Mouse (Mus musculus): ENCODE data around the gene Ier3.

Ier3 gene

DNA sequence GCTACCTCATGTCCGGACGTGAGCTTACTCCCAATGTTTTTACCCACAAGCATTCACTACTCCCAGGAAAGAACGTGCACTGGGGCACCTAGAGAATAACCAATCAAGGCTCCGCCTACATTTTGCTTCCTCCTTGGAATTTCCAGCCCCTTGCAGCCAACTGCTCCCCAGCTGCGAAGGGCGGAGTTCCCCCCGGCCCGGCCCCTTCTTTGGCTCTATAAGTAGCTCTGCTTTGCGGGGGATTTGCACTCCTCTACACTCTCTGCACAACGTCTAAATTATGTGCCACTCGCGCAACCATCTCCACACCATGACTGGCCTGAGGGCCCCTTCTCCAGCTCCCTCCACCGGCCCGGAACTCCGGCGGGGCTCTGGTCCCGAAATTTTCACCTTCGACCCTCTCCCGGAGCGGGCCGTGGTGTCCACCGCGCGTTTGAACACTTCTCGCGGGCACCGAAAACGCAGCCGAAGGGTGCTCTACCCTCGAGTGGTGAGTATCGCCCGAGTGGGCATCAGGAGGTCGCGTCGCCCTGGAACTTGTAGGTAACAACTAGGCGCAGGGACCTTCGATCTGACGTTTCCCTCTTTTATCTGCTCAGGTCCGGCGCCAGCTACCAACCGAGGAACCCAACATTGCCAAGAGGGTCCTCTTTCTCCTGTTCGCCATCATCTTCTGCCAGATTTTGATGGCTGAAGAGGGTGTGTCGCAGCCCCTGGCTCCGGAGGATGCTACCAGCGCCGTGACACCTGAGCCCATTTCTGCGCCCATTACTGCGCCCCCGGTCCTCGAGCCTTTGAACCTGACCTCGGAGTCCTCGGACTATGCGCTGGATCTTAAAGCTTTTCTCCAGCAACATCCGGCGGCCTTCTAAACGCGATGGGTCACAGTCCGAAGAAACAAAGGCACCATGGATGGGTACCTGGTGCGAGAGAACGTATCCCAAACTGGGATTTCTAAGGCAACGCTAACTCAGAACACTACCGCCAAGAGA lies at the start of gene Ier3:
TSS of gene Ier3 (plus strand) at position 246 of the 992 bp plus-strand sequence.
- DNase-seq (ENCODE audit: low read depth, low spot score), result no peak

GRCm38 (mm10) chr17:35776811-35777609 lies 44.5 kb upstream of the Ier3 start:
- DNase-seq (ENCODE audit: low read depth, low spot score), result no peak

- no peak for DNase-seq (ENCODE audit: low read depth, low spot score)
Observed at GRCm38 (mm10) chr17:35778965-35779364, 42.5 kb upstream of the Ier3 start.

- DNase-seq (ENCODE audit: low read depth, low spot score), result no peak
Observed at GRCm38 (mm10) chr17:35779466-35780205, 41.8 kb upstream of the Ier3 start.

DNA sequence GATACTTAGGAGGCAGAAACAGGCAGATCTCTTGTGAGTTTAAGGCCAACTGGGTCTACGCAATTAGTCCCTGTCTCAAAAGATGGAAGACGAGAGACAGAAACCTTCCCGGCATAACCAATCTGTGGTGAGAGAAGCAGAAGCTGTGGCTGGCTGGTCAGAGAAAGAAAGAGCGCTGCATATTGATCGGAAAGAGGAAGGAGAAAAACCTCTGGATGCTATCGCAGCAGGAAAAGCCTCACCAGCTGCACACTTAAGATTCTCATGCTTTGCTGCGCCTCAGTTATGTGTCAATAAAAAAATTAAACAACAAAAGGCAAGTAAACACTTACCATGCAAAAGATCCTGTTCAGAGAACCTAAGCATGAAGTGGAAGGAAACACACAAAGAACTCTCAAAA lies 41.1 kb upstream of the Ier3 start:
- DNase-seq (ENCODE audit: low read depth, low spot score), result no peak

DNA sequence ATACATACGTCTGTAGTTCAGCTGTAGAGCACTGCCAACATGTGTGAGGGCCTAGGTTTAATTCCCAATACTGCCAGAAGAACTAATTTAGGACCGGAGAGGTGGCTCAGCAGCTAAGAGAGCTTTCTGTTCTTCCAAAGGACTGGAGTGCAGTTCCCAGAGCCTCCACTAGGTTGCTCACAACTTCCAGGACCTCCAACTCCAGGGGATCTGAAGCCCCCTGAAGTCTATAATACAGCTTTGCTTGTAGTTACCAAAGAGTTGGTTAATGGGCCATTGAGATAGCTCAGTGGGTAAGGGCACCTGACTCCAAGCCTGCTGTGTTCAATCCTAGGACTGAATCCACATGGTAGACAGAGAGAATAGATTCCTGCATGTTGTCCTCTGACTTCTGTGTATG lies 39.1 kb upstream of the Ier3 start:
- no peak for DNase-seq (ENCODE audit: low read depth, low spot score)

DNA sequence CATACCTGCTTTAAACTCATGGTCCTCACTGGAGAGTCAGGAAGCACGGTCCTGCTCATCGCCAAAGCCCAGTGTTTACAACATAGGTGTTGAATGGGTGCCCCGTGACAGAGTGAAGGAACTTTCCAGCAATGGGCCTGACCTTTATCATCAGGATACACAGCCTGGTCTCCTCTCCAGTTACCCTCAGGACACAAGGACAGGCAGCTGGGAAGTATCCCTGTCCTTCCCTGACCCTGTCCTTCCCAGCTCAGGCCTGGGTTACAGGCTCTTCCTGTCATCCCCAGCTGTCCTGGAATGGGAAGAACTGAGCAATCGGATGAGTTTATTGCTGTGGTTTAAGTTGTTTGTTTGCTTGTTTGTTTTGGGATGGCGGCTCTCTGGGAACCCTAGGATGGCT lies 38.6 kb upstream of the Ier3 start:
- DNase-seq (ENCODE audit: low read depth, low spot score), result no peak

GRCm38 (mm10) chr17:35783944-35784343 lies 37.5 kb upstream of the Ier3 start:
- DNase-seq (ENCODE audit: low read depth, low spot score), result no peak

DNA sequence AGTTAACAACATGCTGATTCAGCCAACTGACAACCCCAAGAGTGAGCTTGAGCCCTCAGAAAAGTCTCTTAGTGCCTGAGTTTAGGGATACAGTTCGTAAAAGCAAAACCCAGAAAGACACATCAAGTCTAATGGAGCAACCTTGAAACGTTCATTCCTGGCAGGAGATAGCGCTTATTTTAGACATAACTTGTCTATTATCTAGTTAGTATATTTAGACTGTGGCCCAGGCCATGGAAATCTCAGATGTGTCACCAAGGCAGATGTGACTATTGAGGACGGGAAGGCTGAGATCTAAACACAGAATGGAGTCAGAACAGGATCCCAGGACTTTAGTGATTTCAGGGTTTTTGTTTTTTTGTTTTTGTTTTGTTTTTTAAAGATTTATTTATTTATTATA lies 36.3 kb upstream of the Ier3 start:
- DNase-seq (ENCODE audit: low read depth, low spot score), result no peak

GRCm38 (mm10) chr17:35787493-35787892 lies 34.0 kb upstream of the Ier3 start:
- no peak for DNase-seq (ENCODE audit: low read depth, low spot score)

DNA sequence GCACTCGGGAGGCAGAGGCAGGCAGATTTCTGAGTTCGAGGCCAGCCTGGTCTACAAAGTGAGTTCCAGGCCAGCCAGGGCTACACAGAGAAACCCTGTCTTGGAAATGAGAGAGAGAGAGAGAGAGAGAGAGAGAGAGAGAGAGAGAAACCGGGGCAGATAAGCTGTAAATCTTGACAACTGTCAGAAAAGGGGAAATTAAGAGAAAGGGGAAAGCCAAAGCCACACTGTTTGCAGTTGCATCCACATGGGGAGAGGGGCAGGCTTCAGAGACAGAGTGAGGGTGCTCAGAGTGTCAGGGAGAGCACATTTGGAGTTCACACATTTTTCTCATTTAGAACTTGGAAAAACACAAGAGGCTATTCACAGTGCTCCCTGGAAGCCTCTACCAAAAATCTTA lies 33.5 kb upstream of the Ier3 start:
- DNase-seq (ENCODE audit: low read depth, low spot score), result no peak

DNA sequence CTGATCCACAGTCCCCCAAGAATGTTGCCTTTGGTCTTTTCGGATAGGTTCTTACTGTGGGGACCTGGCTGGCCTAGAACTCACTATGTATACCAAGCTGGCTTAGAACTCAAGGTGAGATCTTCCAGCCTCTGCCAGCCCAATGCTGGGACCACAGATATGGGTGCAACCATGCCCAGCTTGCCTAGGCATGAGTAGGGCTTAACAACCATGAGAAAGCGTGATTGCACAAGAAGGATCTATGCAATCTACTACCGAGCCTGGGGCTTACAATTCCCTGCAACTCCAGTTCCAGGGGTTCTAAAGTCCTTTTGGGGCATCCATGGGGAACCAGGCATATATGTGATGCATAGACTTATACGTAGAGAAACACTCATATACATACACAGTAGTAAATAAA lies 30.6 kb upstream of the Ier3 start:
- DNase-seq (ENCODE audit: low read depth, low spot score), result no peak

GRCm38 (mm10) chr17:35792837-35793236 lies 28.6 kb upstream of the Ier3 start:
- DNase-seq (ENCODE audit: low read depth, low spot score), result no peak

GRCm38 (mm10) chr17:35795099-35795498 lies 26.4 kb upstream of the Ier3 start:
- no peak for DNase-seq (ENCODE audit: low read depth, low spot score)

DNA sequence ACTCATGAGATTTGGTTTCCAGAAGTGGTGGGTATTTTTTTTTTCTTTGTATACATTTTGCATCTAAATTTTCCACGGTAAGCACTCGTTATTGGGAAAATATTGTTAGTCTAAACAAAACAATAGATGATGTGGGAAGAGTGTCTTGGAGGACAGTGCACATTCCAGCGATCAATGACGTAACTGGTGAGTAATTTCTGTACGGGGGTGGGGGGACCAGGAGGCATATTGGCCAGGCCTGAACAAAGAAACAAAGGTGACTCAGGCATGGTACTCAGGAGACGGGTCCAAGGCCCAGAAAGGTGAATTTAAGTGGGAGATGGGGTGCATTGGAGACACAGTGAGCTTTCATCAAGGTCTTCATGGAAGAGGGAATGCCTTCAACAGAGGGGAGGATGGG lies 25.8 kb upstream of the Ier3 start:
- no peak for DNase-seq (ENCODE audit: low read depth, low spot score)

- no peak for DNase-seq (ENCODE audit: low read depth, low spot score)
Observed at GRCm38 (mm10) chr17:35796835-35797234, 24.6 kb upstream of the Ier3 start.

DNA sequence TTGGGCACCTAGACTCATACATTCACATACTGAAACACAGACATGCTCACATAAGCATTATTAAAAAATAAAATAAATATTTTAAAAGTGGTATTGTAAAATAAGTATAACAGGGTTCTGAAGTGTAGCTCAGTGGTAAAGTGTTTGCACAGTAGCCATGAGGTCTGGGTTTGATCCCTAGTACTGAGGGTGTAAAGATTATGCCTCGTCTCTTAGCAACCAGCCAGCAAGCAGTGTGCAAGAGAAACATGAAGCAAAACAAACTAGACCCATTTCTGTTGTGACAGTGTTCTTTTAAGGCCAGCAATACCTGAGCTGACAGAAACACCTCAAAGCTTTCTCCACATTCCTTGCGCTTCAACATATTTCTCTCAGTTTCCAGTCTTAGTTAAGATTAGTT lies 20.6 kb upstream of the Ier3 start:
- no peak for DNase-seq (ENCODE audit: low read depth, low spot score)

- DNase-seq (ENCODE audit: low read depth, low spot score), result no peak
Observed at GRCm38 (mm10) chr17:35803020-35803419, 18.5 kb upstream of the Ier3 start.

DNA sequence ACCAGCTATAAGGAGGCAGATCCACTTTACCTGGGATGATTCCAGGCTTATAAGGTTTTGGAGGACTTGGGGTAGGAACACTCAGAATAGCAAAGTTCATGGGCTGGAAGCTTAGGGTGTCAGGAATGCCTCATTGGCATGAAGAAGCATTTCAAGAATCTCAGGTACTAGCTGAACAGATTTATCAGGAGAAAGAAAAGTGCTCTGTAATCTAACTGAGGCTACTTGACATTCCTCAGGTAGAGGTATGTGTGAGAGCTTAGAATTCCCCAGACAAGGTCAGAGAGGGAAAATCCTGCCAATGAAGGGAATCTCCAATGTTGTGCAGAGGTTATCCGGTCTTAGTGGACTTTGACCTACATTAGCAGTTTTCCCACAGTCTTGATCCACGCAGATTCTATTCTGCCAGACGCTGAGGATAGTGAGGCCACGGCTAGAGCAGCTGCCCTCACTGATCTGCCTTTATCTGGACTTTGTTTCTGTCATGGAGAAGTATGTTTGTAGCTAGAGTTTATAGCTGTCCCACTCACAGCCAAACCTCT lies 17.6 kb upstream of the Ier3 start:
- no peak for DNase-seq (ENCODE audit: low read depth, low spot score)

GRCm38 (mm10) chr17:35808073-35808472 lies 13.4 kb upstream of the Ier3 start:
- DNase-seq (ENCODE audit: low read depth, low spot score), result no peak

DNA sequence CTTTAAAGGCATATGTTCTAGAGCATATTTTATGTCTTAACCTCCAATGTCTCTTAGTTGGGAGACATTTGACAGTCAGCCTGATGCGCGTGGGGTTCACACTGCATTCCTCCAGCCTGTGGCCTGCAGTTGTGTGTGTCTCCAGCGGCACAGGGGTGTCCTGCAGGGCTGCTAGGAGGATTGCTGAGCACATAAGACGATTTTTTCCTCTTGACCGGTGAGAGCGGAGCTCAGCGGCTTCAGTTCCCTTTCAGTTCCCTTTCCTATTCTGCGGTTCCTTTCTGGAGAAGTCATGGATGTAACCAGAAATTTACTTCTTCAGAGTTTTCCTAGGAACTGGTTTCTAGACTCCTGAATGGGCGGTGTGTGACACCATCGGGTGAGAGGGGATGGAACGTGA lies 12.1 kb upstream of the Ier3 start:
- no peak for DNase-seq (ENCODE audit: low read depth, low spot score)
